Mouse (Mus musculus) forelimb bud, embryonic 11.5 days (tissue): ENCODE measurements around the gene Phc2.
A peak's percentile ranks its signal among the peaks of the same experiment; 100 is the strongest.

ENCODE experiments used
- DNase-seq: peaks from one replicate; pipeline ENCODE4 v3.0.0-alpha.2; 2012; ENCODE audit warnings: low read depth, low spot score

Phc2 gene

DNA sequence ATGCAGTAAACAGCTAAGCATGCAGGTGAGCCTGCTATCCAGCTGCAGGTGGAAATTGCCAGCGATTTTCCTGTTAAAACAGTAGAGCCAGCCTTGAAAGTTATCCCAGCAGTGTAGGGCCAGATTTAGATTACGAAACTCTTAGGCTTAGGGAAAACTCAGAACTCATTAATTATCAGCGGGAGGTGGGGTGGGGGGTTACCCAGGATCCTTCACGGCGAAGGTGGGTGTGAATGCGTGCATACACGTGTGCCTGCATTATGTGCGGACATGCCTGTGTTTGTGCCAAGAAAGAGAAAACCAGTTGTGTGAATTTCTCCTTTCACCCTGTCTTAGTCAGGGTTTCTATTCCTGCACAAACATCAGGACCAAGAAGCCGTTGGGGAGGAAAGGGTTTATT lies 62.2 kb downstream of the Phc2 start:
- no peak for DNase-seq

DNA sequence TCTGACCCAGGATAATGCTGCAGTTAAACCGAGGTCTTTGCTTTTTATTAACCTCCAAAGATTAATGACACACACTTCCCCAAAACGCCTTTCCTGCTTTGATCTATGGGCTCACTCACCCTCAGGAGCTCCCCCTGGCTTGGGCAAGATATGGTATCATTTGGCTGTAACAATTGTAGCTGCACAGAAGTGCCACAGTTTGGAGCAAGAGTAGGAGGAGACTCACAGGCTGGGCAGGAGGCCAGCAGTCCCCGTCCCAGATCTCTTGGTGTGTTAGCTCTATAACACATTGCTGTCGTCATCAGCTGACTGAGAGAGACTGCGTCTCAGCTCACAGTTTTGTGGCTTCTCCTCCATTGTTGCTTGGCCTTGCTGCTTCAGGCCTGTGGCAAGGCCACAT lies 65.6 kb downstream of the Phc2 start:
- peak; percentile 24 for DNase-seq

DNA sequence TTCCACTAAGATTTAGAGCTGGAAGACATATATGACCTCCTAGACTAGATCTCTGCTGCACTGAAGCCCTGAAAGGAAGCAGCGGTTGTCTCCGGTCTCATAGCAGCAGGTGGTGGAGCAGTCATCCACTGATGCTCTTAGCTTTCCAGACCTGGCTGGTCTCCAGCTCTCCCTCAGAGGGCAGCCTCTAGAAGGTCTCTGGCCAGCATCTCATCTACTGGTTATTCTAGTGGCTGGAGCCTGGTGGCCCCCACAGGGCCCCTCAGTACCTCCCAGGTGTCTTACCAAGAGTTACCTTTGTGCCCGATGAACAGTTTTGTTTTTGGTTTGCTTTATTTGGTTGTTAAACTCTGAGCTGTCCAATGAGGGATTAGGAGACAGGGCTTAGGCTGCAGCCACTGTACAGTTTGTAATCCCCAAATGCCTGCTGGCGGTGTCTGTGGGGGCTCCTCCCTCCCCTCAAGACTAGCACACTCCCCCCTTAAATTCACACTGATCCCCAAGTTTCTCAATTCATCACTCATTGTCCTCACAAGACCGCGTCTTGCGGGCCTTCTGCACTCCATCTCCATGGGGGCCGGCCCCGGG lies 66.7 kb downstream of the Phc2 start:
- DNase-seq = no peak

DNA sequence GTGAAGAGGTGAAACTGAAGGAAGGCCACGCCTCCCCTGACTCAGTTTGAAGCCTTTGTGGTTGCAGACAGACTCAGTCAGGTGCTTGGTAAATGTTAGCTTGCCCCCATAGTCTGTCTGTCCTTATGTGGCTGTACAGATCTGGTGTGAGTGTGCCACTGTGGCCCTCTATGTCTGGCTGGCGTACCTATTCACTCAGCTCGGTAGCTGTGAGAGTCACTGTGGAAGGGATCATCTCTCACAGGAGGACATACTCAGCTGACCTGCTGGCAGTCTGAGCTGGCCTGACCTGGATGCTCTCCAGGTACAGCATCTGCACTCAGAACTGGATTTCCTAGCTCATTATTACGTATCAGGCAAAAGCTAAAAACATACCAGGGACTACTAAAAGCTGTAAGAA lies 67.3 kb downstream of the Phc2 start:
- no peak for DNase-seq

DNA sequence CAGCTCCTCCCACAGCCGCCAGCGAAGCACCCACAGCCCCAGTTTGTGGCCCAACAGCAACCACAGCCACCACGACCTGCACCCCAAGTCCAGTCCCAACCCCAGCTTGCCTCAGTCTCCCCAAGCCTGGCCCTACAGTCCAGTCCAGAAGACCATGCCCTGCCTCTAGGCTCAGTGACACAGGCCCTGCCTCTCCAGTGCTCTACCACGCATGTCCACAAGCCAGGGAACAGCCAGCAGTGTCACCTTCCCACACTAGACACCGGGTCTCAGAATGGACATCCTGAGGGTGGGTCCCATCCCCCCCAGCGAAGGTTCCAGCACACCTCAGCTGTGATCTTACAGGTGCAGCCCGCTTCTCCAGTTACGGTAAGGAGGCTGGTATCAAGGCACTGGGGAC lies 68.4 kb downstream of the Phc2 start:
- DNase-seq = no peak

DNA sequence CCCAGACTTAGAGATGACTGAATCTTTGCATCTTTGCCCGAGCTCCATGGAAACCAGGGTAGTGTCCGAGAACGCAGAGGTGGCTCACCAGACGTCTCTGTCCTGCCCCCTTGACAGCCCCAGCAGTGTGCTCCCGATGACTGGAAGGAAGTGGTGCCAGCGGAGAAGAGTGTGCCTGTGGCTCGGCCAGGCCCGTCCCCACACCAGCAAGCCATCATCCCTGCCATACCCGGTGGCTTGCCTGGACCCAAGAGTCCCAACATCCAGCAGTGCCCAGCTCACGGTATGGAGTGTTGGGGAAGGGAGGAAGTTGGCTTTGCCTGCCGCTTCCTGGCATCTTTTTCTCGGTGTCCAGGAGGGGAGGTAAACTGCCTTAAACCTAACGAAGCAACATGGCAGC lies 68.9 kb downstream of the Phc2 start:
- no peak for DNase-seq

DNA sequence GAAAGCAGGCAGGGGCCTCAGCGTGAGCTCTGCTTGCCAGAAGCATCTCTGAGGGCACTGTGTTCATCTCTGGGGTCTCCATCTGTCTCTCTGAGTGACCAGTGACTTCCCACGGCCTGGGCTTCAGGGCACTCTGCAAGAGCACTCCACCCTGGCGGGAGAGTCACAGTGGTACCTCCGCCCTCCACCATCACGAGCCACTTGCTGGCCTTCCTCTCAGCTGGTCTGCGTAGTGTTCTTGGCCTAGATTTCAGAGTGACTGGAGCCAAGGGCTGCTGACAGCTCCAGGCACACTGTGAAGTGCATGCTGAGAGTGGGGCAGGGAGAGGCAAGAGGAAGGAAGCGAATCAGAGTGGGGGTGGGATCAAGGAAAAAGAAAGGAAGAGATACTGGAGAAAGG lies 69.6 kb downstream of the Phc2 start:
- DNase-seq = no peak

DNA sequence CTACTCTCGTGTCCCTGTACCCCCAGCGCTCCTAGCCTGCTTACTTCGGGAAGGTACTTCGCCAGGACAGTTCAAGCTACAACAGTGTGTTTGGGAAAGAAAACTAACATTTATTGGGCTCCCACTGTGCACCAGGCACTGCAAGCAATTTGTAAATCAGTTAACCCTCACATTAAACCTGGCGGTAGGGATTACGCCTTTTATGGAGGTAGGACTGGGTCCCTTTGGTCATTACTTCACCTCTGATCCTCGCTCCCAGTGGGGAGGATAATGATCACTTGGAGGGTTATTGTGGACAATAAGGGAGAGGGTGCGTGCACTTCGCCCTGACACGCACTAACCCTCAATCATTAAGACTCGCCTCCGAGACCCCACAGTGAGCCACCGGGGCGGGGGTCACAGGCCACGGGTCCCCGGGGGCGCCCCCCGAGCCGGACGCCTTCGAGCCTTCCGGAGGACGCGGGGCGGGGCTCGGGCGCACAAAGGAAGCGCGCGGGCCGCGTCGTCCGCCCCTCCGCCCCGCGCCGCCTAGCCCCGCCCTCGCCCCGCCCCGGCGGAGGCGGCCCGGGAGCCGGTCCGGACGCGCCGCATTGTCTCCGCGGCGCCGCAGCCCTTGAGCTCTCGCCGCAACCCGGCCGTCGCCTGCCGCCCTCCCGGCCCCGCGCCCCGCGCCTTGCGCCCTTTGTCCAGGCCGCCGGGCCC lies 72.7 kb downstream of the Phc2 start:
- peak; percentile 62 for DNase-seq

DNA sequence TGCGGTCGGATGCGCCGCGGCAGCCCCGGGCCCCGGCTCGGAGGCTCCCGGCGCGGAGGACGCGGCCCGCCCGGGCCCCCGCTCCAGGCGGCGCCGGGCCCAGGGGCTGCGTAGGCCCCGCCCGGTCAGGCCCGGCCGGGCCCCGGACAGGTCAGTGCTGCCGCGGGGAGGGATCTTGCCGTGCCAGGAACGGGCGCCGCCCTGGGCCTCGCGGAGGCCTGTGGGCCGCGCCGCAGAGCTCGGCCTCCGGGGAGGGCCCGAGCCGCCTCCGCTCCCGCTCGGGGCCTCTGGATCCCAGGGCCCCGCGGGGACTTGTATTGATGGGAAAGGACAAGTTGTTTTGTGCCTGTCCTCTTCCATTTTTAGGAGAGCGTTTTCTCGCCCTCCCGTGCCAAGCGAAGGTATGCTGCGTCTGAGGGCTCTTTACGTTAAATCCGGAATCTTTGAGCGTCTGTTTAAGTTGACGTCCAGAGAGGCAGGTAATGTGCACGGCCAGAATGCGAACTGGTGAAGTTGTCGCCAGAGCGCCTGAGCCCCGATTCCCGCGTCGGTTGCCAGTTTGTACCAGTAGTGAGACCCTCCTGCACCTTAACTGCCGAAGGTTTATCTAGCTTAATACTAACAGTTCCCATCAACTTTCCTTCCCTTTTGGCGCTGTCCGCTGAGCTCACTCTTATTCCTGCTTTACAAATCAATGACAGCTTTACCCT lies 73.4 kb downstream of the Phc2 start:
- peak; percentile 19 for DNase-seq

DNA sequence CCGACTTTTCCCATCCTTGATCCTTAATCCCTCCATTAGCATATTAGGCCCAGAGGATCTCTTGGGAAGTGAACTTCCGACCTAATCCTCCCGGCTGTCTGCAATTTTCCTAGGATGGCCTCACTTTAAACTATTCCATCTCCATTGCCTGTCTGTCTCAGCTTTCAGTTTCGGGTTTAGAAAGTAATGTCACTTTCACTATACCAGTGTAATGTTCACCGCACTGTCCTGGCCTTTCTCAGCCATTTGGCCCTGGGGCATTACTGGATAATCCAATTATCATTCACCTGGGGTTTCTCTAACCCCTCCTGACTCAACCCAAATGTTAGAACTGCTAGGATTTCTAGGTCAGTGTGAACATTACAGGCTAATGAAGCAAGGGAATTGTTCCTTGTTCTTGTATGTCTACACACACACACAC lies 73.9 kb downstream of the Phc2 start:
- DNase-seq = no peak

DNA sequence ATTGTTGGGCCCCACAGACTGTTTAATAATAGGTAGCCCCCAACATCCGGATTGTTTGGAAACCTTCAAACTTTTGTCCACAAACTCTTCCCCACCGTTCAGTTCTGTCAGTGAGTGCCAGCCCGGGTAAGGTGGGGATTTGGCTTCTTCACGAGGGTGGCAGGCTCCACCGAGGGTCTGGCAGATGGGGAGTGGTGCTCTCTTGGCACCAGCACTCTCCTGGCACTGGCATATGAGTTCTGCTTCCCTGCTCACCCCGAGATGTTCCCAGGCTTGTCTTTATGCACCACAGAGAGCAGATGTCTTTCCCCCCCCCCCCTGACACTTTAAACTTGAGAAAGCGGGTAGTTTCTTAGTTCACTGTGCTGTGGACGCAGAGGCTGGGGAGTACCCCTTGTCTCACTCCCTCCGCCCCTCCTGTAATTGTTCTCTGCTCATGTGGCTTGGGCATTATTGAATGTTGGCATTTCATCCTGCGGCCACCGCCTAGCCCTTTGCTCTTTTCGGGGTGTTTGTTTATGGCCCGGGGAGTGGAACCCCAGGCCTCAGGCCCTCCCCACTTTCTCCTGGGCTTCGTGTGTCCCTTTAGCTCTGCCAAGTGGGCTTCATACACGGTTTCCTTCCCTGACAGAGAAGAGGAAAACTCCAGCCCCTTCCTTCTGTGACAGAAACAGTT lies 74.7 kb downstream of the Phc2 start:
- DNase-seq = no peak

DNA sequence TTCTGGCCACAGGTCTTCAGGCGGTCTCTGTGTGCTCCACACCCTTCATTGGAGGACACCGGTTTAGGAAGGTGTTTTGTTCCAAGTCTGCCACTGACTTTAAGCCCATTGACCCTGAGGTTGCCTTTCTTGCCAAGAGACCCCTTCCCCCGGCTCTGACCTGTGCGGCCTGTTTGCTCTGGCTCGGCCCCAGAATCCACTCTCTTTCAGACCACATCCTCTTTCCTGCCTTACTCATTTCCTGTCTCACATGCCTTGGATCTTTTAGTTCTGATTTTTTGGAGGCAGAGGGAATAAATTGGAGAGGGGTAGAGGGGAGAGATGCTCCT lies 75.2 kb downstream of the Phc2 start:
- DNase-seq = no peak

DNA sequence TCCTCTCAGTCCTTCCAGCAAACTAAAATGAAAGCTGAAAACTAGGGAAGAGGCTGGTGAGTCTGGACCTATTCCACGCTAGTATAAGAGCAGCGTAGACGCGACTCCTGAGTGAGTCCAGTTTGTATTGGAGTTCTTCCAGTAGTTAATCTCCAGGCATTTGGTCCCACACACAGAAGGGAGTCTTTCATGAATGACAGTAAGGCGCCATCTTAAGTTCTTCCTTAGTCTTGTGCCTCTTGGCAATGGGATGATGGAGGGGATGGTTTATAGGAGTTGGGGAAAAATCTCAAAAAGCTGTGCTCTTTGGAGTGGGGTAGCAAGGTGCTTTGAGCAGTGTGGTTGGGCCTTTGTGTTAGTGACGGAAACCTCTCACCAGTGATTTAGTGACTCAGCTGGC lies 75.8 kb downstream of the Phc2 start:
- DNase-seq = no peak

DNA sequence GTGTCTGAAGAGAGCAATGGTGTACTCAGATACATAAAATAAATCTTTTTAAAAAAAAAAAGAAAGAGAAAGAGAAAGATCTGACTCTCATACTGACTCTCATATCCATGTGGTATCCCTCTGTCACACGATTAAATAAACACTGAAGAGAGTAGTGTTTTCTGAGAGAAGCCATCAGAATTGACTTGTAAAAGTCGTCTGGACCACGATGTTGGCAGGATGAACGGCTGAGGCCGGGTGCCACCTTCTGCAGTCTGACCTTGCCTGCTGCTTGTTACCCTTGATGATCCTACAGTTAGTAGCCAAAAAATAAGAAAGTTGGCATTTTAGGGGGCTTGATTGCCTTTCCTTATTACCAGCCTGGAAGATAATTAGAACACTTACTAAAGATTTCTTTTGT lies 78.3 kb downstream of the Phc2 start:
- no peak for DNase-seq

DNA sequence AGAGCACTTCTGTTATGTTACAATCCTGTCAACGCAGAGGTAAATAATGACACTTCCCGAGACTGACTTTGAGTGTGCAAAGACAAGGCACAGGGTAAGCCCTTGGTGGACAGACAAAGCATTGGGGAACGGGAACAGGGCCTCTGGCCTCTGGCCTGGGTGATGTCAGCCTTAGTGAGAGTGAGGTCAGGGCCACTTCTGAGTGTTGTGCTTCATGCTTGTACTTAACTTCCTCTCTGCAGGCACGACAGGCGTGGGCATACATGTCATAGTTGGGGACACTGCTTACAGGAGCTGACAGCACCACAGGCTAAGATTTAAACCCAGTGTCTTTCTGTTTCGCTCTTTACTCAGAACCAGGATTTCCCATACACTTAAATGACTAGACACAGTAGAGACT lies 79.0 kb downstream of the Phc2 start:
- no peak for DNase-seq

DNA sequence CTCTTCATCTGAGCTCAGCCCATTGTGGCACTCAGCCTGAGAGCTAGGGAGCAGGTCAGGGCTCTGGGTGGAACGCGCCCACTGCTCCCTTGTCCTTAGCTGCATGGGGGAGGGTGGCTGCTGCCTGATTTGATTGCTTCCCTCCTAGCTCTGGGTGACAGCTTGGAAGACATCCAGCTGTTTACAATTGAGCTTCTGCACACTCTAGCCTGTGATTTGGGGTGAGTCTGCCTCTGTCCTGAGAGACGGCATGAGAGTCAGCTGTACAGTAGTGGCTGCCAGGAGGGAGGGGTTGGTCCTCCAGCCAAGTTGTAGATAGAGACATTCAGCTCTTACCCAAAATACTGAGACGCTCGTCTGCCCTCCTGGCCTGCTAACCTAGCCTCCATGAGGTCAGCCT lies 79.7 kb downstream of the Phc2 start:
- no peak for DNase-seq

DNA sequence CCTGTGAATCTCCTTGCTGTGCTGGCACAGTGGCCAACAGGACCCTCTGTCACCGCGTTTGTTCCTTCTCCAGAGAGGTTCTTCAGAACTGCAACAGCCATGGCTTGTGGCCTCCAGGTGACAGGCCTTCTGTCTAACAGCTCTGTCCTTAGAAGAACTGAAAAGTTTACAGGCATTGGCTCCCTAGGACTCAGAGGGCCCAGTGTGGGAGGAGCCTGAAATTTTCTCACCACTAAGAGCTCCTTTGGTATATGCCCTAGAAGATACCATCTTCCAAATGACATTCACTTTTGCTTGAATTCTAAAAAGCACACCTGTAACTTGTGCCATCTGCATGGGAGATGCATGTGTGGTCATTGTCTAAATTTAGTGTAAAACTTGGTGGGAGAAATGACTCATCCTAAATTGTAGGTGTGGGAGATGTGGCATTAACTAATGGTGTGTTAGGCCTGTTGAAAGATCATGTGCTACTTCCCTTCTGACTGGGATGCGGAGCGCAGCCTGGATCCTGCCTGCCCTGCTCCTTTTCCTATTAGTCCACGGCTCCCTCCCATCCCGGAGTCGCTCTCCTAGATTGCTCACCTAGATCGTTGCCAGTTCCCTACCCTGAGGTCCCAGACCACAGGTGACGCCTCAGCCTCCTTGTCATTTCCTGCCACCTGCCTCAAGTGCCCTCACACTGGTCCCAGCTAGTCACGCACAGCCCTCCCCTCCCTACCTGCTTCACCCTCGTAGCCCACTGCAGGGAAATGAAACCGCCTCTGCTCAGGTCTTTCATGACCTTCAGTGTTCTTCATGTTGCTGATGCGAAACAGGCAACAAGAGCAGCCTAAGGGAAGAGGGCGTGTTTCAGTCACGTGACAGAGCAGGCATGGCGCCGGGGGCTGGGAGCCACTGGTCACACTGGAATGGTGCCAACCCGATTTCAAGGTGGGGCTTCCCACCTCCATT lies 80.5 kb downstream of the Phc2 start:
- DNase-seq = no peak

DNA sequence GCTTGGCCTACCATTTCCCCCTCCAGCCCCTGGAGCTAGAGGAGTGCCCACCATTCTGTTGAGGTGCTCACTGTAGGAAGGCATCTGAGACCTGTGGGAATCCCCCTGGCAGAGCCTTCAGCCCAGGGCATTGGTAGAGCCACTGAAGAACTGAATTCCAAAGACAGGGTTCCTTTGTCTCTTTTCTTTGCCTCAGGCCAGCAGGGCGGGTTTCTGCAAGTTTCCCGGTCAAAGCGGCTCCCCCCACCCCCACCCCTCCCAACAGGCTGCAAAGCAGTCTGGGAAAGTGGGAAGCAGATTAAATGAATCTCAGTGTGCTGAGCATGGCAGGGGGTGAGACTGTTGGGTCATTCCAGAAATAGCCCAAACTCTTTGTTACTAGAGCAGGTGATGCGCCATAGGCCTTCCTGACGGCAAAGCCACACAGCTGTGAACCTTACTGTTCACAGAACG lies 82.7 kb downstream of the Phc2 start:
- peak; percentile 33 for DNase-seq

DNA sequence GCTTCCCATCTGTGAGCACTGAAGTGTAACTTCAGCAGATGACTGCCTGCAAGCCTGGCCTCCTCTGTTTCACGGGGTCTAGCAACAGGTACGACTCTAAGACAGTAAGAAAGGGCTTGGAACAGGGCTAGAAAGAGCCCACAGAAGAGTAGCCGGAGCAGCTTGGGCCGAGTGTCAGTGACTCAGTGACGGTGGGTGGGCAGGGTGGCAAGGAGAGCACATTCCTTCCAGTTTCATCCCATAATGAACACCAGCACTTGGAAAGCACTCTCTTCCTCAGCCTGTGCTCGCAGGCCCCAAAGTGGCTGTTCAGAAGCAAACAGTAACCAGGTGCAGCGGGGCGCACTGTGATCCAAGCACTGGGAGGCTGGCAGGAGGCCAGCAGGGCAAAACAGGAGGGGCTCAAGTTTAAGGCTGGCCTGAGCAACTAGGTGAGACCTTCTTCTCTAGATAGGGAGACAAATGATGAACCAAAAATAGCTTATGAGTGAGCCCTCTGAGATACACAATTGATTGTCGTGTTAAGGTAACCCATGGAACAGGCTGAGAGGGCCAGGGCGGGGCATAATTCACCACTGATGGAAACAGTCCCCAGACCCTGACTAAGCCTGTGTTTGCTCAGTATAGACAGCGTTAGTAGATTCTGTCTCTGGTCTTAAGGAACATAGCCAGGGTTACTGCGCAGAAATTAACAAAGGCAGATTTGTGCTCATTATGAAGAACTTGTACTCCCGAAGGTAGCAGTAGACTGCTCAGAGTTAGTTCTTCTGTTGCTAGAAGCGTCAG lies 83.5 kb downstream of the Phc2 start:
- DNase-seq = no peak

DNA sequence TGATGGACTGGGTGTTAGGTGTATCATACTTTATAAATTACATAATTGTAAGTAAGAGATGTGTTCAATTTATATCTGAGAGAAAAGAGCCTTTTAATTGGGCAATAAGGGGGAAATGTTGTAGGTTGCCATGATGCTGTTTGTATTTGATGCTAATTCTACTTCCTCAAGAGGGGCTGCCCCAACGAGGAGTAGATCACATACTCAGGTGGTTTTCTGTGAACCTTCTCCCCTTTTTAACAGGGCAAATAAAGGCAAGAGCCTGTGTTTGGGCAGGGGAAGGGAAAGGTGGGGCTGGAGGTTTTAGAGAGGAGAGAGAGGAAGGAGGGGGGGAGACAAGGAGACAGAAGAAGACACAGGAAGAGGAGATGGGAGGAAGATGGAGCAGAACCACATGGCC lies 86.4 kb downstream of the Phc2 start:
- no peak for DNase-seq

DNA sequence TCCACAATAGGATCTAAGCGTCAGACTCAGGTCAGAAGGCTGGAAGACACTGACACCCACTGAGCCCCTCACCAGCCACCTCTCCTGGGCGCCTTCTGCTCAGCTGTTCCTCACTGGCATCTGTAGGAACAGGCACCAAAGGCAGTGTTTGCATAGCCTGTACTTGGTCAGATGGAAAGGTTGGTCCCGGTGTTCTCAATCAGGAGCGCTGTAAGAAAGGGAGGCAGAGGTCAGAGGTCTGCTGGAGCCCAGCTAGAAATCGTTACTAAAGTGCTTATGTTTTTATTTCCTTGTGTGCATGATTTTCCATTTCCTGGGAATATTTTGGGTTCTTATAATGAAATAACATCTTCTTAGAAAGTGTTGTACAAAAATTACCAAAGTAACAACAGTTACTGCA lies 87.4 kb downstream of the Phc2 start:
- no peak for DNase-seq
